Mouse (Mus musculus): Measurements from ENCODE around the gene Zmat5.

Zmat5 gene

GRCm38 (mm10) chr11:4734179-4734578 lies 29.7 kb downstream of the Zmat5 start:
- in situ Hi-C loops (cut with MboI, MseI): no loop called here

GRCm38 (mm10) chr11:4736355-4736754 lies 31.9 kb downstream of the Zmat5 start:
- in situ Hi-C loops (cut with MboI, MseI): no loop called here

- in situ Hi-C loops (cut with MboI, MseI): no loop called here
Measured at GRCm38 (mm10) chr11:4737682-4738081, 33.2 kb downstream of the Zmat5 start.

GRCm38 (mm10) chr11:4738719-4739118 lies 34.2 kb downstream of the Zmat5 start:
- in situ Hi-C loops (cut with MboI, MseI): no loop called here

- in situ Hi-C loops (cut with MboI, MseI): no loop called here
Measured at GRCm38 (mm10) chr11:4740785-4741184, 36.3 kb downstream of the Zmat5 start.

- in situ Hi-C loops (cut with MboI, MseI): no loop called here
Measured at GRCm38 (mm10) chr11:4744691-4745090, 40.2 kb downstream of the Zmat5 start.

- in situ Hi-C loops (cut with MboI, MseI): no loop called here
Measured at GRCm38 (mm10) chr11:4745969-4746368, 41.5 kb downstream of the Zmat5 start.

GRCm38 (mm10) chr11:4746733-4747132 lies 42.3 kb downstream of the Zmat5 start, which contains the start of gene Cabp7:
TSS of gene Cabp7 (minus strand) at chr11:4746778.
- in situ Hi-C loops (cut with MboI, MseI): no loop called here

GRCm38 (mm10) chr11:4747285-4747684 lies 42.8 kb downstream of the Zmat5 start:
- in situ Hi-C loops (cut with MboI, MseI): no loop called here

- in situ Hi-C loops (cut with MboI, MseI): no loop called here
Measured at GRCm38 (mm10) chr11:4750263-4750662, 45.8 kb downstream of the Zmat5 start.

- in situ Hi-C loops (cut with MboI, MseI): no loop called here
Measured at GRCm38 (mm10) chr11:4752836-4753235, 48.4 kb downstream of the Zmat5 start.

- in situ Hi-C loops (cut with MboI, MseI): no loop called here
Measured at GRCm38 (mm10) chr11:4754036-4754435, 49.6 kb downstream of the Zmat5 start.

GRCm38 (mm10) chr11:4754867-4755266 lies 50.4 kb downstream of the Zmat5 start:
- in situ Hi-C loops (cut with MboI, MseI): no loop called here

GRCm38 (mm10) chr11:4756460-4756859 lies 52.0 kb downstream of the Zmat5 start:
- in situ Hi-C loops (cut with MboI, MseI): no loop called here

- in situ Hi-C loops (cut with MboI, MseI): no loop called here
Measured at GRCm38 (mm10) chr11:4756984-4757788, 52.7 kb downstream of the Zmat5 start.

- in situ Hi-C loops (cut with MboI, MseI): no loop called here
Measured at GRCm38 (mm10) chr11:4757789-4758158, 53.3 kb downstream of the Zmat5 start.

GRCm38 (mm10) chr11:4760438-4760837 lies 56.0 kb downstream of the Zmat5 start:
- in situ Hi-C loops (cut with MboI, MseI): no loop called here

GRCm38 (mm10) chr11:4761991-4762390 lies 57.5 kb downstream of the Zmat5 start:
- in situ Hi-C loops (cut with MboI, MseI): no loop called here

GRCm38 (mm10) chr11:4762511-4762910 lies 58.0 kb downstream of the Zmat5 start:
- in situ Hi-C loops (cut with MboI, MseI): no loop called here

GRCm38 (mm10) chr11:4763631-4764030 lies 59.2 kb downstream of the Zmat5 start:
- in situ Hi-C loops (cut with MboI, MseI): no loop called here

- in situ Hi-C loops (cut with MboI, MseI): no loop called here
Measured at GRCm38 (mm10) chr11:4764476-4764875, 60.0 kb downstream of the Zmat5 start.

GRCm38 (mm10) chr11:4768399-4768798 lies 63.9 kb downstream of the Zmat5 start:
- in situ Hi-C loops (cut with MboI, MseI): no loop called here

GRCm38 (mm10) chr11:4769293-4769692 lies 64.8 kb downstream of the Zmat5 start:
- in situ Hi-C loops (cut with MboI, MseI): no loop called here

GRCm38 (mm10) chr11:4769881-4770280 lies 65.4 kb downstream of the Zmat5 start:
- in situ Hi-C loops (cut with MboI, MseI): no loop called here
